Mouse (Mus musculus) spleen, postnatal 10 days (tissue): ENCODE data around the gene Gm11541.

Source experiments
- DNase-seq, 2 experiments: peaks; one replicate each; pipeline ENCODE4 v3.0.0; 2021 to 2022; ENCODE audit warnings: low spot score in 2 of 2

Gene Gm11541

GRCm38 (mm10) chr11:94704472-94704871 lies at the start of gene Gm11541:
Gm11541 (minus strand) TSS chr11:94704499.
- DNase-seq: no peak

DNA sequence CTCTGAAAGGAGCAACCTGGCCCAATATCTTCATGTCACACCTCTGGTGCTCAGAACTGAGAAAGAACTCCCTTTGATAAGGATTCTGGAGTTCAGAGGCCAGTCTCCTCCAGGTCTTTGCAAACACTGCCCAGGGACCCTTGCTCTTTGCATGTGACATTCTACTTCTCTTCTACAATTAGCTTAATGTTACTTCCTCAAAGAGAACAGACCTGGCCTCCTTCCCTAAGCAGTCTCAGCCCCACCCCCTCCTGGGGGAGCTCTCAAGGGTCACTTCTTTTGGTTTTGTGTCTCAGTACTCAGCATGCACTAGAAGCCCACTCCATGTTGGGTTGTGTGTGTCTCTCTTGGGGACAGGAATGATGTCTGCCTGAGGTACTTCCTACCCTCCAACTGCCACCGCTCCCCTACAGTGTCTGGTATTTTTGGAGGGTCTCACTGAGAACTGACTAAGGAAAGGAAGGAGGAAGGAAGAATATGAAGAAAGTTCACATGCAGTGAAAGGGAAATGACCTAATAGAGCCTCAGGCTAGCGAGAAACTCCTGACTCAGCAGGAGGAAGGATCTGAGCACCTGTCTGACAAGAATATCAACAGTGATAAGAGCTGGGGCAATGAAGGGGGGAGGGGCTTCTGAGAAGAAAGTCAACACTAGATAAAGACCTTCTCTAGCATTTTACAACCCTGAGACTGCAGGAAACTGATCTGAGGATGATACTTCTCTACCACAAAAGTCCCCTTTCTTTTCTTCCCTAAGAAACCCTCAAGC lies 48.8 kb upstream of the Gm11541 start:
- DNase-seq: no peak

DNA sequence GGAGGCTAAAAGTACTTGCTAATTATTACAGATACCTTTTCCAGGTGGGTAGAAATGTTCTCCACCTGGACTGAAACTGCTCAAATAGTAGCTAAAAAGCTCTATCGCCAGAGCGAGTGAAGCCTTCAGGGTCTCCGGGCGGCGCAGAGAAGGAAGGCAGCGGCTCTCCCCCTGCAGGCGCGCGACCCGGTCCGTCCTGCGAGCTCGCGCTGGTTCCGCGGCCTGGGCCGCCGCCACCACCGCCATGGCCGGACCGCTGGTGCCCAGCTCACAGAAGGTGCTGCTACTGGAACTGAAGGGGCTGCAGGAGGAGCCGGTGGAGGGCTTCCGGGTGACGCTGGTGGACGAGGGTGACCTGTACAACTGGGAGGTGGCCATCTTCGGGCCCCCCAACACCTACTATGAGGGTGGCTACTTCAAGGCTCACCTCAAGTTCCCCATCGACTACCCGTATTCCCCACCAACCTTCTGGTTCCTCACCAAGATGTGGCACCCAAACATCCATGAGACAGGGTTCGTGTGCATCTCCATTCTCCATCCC lies 37.5 kb upstream of the Gm11541 start, which contains the start of gene Cdc34b:
Gene Cdc34b, plus strand, starts transcription at position 51 of the 541 bp plus-strand sequence.
- DNase-seq: no peak

- no peak for DNase-seq
These were observed 31.4 kb upstream of the Gm11541 start for GRCm38 (mm10) chr11:94735746-94736145.

- DNase-seq: peak in 1 of 2 experiments; percentile 29
These were observed 28.5 kb upstream of the Gm11541 start for GRCm38 (mm10) chr11:94732773-94733172.

- no peak for DNase-seq
These were observed 26.9 kb upstream of the Gm11541 start for GRCm38 (mm10) chr11:94731229-94731628.

DNA sequence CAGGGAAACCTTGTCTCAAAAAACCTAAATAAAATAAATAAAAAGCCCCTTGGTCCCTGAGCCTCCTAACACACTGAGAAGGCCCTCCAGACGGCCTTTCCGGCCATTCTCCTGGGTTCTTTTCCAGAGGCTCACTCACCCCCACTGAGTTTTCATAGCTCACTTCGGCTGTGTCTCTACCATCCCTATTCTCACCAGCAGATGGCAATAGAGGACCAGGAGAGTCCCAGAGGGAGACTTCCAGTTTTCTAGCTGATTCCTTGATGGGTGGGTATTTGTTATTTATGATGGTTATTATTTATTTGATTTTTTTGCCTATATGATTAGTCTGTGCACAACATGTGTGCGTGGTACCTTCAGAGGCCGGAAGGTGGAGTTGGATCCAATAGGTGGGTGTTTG lies 26.0 kb upstream of the Gm11541 start:
- peak; percentile 35 to 68 for DNase-seq

DNA sequence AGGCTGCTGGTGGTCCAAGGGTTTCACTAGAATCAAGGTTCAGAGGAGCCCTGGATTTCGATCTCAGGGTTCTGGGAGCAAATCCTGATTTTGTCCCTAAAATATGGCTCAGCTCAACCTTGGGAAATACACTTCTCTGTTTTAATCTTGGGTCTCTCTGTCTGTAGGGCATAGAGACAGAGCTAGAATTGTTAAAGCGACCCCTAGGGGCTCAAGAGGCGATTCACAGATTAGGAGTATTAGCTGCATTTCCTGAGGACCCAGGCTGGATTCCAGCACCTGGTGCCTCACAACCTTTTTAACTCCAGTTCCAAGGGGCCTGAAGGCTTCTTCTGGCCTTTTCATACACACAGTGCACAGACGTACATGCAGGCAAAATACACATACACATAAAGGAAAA lies 25.3 kb upstream of the Gm11541 start:
- no peak for DNase-seq

- DNase-seq: no peak
These were observed 24.2 kb upstream of the Gm11541 start for GRCm38 (mm10) chr11:94728545-94728944.

GRCm38 (mm10) chr11:94727306-94727705 lies 23.0 kb upstream of the Gm11541 start:
- no peak for DNase-seq

DNA sequence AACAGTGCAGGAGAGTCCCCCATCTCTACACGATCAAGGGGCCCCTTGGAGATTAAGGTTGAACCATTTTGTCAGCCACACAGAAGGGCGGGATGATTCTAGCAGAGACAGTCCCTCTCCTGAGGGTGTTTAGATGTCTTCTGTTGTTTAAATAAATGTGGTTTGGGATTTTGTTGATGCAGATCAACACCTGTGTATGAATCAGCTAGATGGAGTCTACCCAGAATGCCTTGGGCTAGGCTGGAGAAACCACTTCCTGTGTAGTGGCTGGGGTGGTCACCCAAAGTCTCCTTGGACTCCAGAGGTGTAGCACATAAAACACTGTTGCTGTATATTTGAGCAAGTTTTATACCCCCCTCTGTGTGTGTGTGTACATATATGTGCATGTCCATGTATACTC lies 14.9 kb upstream of the Gm11541 start:
- DNase-seq: no peak

DNA sequence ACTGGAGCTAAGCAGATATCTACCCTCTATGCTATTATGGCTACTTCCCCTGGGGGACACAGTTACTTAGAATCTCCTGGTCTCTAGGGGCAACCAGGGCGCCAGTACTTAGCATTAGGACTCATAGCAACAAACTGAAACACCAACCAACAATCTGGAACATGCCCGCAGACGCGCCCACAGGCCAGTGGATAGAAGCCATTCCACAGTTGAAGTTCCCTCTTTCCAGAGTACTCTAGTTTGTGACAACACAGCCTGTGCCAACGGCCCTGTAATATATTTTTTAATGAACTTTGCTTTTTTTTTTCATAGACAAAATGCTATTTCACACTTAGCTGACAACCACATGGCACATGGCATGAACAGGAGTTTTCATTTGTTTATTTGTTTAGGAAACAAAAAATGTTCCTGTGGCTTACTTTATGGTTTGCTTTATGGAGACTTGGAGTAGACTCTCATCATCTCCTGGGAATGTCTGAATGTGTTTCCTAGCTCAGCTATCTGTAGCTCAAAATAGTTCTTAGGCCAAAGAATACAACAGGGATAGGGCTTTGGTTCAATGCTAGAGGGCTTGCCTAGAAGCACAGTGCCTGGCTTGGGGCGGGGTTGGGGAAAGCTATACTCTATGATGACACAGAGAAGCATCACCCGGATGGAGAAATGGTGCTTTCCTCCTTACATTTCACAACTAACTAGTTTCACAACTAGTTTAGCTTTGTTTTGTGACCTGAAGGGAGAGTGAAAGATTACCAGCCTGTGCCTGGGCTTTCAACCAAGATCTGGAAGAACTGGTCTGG lies 14.0 kb upstream of the Gm11541 start:
- no peak for DNase-seq

DNA sequence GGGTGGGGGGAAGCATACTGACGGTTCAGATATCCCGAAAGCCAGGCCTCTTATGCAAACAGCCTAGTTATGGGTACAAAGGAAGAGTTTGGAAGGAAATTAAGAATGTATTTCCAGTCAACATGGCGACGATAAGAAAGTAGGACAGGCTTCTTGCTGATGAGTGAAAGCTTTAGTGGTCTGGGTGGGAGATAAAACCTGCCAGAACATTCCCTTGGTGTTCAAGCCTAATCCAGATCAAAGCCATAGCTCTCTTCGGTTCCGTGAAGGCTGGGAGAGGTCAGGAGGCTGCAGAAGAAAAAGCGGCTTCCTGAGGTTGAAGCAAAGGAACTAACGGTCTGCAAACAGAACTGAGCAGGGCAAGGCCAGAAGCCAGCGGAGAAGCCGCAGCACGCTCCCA lies 12.9 kb upstream of the Gm11541 start:
- no peak for DNase-seq

GRCm38 (mm10) chr11:94716754-94717153 lies 12.5 kb upstream of the Gm11541 start:
- peak in 1 of 2 experiments; percentile 40 for DNase-seq

- DNase-seq: no peak
These were observed 11.3 kb upstream of the Gm11541 start for GRCm38 (mm10) chr11:94715622-94716021.

GRCm38 (mm10) chr11:94713246-94713860 lies 9.1 kb upstream of the Gm11541 start:
- no peak for DNase-seq

DNA sequence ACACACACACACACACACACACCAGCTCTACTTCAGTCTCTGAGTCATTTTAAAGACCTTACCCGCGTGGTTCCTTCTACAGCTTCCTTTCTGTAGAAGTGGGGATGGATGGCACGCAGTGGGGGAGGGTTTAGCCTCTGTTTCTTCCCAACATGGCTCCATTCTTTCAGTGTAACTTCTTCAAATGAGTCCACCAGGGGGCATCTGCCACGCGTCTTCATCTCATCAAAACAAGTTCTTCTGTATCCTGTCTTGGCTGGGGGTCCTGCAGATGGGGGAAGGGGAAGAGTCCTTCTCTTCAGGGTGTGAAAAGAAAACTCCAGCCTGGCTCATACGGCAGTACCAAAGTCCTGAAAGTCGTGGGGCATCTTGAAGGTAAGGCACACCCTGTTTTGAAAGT lies 279 bp downstream of the Gm11541 start:
- no peak for DNase-seq

- DNase-seq: no peak
These were observed 2.1 kb downstream of the Gm11541 start for GRCm38 (mm10) chr11:94702216-94702610.

DNA sequence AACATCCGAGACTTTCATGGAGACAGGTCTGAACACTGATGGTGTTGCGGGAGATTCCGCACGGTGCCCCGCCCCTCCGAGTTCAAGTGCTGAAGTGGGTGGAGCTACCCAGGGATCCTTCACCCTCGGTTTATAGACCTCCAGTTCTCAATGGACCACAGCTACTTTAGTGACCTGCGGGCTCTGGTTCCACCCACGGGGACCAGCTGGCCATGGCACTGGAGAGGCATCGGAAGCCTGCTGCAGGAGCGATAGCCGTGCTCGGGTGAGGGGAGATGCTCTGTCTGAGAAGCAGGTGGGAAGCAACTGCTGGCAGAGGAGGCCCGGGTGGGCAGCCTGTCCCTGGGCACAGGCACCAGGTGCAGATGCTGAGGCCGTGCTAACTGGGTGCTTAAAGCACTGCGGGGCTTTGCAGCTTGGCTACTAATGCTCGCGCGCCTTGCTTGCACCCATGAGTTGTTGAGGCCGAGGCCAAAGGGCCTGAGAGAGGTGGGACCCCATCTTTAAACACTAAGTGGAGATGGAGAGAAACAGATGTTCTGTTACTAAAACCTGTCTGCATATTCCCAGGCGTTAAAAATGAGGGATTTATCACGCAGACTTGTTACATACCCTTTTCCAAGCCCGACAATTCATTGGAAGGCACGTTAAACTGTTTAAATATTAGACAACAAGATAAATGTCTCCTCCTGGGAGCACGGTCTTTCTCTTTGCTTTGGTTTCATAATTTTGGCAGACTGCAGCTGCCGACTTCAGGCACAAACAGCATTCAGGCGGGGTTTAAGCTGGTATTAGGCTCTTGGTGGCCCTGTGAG lies 2.7 kb downstream of the Gm11541 start:
- no peak for DNase-seq

- no peak for DNase-seq
These were observed 4.9 kb downstream of the Gm11541 start for GRCm38 (mm10) chr11:94699399-94699798.

DNA sequence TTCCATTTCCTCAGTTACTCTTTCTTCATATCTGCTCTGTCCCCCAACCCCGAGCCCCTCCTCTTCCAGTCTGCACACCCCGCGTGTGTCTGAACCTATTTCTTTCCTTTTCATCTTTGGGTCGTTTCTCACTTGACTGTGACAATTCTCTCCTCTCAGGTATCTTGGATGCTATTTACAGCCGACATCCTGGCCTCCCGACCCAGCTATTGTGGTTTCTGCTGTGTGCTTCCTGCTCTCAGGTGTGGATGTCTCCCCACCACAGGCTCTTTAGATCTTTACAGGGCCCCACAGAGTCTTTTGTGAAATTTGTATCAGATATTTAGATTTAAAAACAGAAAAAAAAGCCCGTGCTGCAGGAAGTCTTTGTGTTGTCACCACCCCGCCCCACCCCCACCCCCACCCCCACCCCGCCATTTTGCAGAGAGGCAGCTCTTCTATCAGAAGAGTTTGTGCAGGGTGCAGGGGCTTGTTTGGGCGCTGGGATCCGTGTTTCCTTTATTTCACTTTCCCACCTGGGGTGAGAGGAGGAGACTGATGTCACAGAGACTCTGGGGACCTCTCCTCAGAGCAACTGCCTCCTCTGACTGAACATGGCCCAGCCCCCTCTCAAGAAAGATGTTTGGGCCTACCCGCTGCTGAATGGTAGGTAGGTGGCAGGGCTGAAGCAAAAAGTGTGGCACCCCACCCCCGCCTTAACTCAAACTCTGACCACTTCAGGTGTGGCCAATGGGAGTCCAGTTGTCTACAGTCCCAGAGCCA lies 6.4 kb downstream of the Gm11541 start:
- no peak for DNase-seq
